Mouse (Mus musculus) adrenal gland, adult 2 months (tissue): Measurements from ENCODE around the gene C1ql3. TPM values are rescaled to one million over a fixed set of nuclear protein-coding genes. Genes with fewer than 3 reads are reported as not detected.

Experiments used
- DNase-seq: peaks from one replicate; pipeline ENCODE4 v3.0.0; 2021
- long read RNA-seq: library from polyadenylated mRNA; stranded (forward); transcript quantifications from one replicate; pipeline ENCODE4 v2.0.0, GENCODE M21; 2021
- polyA plus RNA-seq: library from polyadenylated mRNA; depleted of rRNA; stranded (reverse); fragments of >200 nt; gene quantifications from 2 replicates; pipeline ENCODE4 v1.2.3, GENCODE M21; 2012; rRNA removed
- total RNA-seq, 2 experiments: library from RNA; stranded (reverse); gene quantifications; 2 replicates each; pipeline ENCODE4 v1.2.3; 2021

Gene C1ql3
- not detected for total RNA-seq
- polyA plus RNA-seq = not detected in 2 replicates
- long read RNA-seq = 0 reads

DNA sequence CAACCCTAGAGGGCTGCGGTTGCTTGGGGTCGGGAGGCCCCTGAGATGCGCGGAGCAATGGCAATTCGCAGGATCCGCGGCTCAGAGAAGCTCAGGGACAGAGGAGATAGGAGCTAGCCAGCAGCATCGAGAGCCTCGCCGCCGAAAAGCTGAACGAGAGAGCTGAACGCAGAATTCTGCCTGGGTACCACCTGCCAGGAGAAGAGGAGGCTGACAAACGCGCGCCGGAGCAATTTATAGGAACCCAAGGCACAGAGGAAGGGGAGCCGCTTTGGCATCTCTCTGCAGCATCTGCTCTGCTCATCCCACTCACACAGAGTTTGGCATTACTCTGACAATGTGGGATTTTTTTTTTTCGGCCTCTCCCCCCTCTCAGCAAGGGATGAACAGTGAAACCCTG is at the start of gene C1ql3:
TSS of gene C1ql3 (minus strand) at position 335 of the 400 bp plus-strand sequence.
- peak; percentile 3 for DNase-seq

DNA sequence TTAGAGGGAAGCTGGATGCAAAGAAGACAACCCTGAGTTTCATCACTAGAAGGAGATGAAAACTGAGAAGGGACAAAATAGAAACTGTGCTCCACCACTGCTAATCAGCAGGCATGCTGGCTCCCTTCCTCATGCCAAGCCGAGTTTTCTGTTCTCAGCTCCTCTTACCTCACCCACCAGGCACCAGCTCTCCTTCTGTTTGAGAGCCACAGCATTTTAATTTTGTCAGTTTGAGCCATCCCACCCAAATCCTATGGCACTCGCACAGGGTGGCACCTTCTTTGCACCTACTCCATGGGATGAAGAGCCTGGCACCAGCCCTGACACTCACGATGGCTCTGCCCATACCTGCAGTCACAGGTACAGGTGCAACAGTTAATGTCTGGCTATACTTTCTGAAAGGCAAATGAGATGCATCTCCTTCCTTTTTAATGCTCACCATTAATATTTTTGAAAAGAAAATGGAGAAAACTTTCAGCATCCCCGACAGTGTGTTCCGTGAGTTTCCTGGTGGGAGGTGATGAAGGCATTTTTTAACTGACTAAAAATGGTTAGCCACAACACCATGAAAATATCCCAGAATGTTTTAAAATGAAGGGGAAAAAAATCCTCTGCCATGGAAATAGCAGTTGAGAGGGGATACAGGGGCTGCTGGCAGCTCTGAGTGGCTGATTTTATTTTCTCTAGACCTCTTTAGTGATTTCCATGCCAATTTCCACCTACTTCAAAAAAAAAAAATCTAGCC is 49.0 kb upstream of the C1ql3 start:
- DNase-seq = no peak

DNA sequence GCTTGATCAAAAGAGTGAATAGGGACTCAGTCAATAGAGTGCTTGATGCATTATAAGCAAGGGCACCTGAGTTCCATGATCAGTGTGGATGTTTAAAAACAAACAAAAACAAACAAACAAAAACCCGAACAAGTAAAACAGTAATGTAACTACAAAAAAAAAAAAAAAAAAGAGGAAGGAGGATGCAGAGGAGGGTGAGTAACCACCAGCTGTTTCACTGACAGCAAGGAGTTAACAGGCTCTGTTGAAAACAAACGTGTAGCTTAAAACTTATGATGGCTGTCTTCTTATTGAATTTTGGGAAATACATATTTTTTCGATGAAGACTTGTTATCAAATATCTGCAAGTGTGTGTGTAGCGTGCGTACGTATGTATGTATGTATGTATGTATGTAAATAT is 37.0 kb upstream of the C1ql3 start:
- no peak for DNase-seq

DNA sequence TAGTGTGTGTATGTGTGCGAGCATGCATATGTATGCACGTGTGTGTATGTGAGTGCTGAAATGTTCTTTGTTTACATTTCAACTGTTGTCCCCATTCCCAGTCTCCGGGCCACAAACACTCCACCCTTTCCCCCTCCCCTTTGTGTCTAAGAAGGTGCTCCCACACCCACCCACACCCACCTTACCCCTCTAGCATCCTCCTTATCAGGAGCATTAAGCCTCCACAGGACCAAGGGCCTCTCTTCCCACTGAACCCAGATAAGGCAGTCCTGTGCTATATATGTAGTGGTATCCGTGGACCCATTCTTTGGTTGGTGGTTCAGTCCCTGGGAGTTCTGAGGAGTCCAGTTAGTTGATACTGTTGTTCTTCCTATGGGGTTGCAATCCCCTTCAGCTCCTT is 32.9 kb upstream of the C1ql3 start:
- DNase-seq = no peak

DNA sequence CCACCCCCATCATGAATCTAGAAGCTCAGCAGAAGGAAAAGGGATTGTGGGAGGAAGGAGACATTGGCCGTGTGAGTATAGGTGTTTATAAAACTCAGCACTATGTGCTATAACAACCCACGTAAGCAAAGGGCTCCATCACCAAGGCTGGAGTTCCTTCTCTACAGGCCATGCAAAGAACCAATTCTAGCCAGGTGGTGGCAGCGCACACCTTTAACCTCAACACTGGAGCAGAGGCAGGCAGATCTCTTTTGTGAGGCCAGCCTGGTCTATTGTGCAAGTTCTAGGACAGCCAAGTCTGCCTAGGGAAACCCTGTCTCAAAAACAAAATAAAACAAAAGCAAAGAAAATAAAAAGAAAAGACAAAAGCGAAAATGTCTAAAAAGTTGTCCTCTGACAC is 28.2 kb upstream of the C1ql3 start:
- DNase-seq = no peak

DNA sequence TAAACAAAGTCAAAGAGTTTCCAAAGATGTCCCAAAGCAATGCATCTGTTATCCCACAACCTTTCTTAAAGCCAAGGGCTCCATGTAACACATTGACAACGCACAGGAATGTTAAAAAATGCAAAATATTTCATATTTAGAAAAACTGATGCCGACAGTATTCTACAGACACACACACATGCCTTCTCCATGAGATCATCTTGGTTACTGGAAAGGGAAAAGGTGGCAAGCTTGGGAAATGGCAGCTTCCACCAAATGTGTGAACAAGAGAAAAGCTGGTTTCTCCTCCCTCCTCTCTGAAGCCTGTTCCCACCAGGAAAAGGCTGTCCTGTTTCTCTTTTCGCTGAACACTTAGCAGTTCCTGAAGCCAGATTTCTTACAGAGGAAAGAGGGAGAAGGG is 27.2 kb upstream of the C1ql3 start:
- DNase-seq = no peak

DNA sequence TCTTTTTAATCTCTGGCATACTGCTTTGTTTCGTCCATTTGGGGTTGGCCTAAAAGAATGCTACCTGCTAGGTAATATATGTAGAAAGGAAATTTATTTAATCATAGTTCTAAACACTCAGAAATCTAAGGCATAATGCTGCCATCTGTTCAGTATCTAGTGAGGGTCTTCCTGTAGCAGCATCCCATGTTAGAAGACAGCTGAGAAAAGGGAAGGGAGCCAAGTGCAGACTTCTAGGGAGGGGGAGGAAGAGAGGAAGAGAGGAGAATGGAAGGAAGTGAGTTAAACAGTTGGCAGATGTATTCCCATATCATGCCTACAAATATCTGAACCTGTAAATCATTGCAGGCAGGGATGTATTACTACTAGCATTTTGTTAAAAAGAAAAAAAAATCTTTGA is 7.3 kb upstream of the C1ql3 start:
- DNase-seq = no peak

DNA sequence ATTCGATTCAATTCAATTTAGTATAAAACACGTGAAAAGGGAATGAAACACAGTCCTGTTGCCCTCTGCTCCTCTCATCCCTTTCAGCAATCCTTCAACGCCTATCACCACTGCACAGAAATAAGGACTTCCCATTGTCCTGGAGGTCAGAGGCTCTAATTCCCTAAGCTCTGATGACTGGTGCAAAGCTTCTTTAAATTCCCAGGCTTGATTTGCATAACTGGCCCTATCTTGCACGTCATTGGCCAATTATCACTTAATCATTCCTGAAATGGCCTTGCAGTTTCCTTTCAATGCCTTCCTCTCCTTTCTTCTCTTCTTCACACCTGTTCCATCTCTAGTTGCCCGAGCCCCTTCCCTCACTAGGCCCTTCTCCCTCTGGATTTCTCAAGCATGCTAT is 6.8 kb upstream of the C1ql3 start:
- DNase-seq = no peak

DNA sequence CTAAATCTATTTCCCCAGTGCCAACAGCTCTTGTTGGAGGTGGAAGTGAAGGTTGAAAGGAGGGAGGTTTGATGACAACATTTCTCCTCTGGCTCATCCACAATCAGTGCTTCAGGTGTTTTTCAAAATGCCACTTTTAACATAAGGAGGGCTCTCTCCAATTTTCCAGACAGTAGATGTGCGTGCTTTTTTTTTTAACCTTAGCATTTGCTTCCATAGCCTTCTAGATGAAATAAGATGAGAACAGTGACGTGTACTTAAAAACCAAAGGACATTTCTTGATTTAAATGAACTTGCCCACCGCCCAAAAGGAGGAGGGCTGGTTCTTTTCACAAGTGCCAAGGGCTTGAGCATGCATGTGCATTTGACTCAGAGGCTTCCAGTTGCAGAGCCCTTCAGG is 367 bp upstream of the C1ql3 start:
- no peak for DNase-seq

DNA sequence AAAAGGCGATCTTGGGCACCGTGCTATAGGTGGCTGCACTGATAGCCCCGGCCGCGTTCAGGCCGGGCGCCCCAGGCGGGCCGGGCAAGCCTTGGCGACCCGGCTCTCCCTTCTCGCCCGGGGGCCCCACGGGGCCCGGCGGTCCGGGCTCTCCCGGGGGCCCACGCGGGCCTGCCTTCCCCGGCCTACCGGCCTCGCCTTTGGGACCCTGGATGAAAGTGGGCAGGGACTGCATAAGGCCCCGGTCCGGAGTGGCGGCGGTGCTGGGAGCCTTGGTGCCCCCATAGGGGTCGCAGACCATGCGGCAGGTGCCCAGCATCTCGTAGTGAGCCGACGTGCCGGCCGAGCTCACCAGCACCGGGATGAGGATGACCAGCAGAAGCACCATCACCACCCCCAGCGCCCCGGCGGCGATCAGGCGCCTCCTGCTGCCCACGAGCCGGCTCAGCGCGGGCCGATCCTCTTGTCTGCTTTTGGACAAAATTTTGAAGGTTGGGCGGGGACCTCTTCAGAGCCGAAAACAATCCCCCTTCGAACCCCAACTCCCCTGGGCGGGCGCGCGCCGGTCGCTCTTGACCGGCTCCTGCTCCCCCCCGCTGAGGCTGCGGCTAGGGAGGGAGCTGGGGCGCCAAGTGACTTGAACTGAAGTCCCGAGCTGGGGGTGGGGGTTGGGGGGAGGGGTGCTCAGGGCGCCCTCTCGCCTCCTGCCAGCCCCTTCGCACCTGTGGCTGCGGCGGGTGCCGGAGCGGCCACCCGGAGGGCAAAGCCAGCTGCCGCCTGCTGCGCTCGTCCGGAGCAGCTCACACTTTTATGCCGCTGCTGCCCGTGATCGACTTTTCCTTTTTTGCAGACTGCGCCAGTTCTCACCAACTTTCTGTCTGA is 905 bp downstream of the C1ql3 start:
- peak; percentile 57 for DNase-seq

DNA sequence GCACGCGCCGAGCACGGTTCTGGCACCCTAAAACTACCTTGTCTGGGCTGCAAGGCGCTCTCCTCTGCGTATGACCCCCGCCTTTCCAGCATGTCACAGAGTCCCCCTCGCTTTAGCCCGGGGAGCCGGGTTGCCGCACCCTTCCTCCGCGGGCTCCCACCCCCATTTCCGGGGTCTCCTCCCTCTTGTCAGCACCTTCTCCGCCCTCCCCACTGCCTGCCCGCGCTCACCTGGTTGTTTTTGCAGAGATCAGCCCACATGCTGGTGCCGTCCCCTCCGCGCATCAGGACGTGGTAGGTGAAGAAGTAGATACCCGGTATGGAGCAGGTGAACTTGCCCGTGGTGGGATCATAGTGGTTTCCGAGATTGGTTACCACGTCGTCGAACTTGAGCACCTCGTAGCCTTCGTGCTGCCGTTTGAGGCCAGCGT is 1.6 kb downstream of the C1ql3 start:
- DNase-seq = peak; percentile 7

DNA sequence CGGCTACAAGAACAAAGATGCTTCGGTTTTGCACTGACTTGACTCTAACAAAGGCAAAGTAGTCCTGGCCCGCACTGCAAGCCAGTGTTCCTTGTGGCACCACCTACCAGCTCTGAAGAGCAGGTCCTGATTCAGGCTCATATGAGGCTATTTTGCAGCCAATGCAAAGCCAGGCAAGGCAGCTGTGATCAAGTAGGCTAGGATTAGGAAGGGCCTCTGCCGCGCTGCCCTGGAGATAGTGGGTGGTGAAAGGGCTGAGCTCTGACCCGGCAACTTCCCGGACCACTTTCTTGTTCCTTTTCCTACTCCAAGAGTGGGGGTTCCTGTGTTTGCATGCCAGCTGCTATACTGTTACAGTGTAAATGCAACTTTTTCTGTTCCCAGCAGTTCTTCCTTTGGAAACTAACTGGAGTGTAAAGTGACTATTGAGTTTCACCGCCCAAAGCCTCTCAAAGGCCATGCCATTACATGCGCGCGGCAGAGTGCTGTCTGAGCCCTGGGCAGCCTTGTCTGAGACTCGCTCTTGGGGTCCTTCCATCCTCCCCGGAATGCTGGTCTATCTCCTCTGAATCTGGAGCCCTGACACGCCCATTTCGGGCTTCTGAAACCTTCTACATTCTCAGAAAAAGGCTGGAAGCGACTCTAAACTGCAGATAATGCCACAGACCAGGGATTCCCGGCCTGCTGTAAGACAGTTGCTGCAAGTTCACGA is 2.2 kb downstream of the C1ql3 start:
- DNase-seq = no peak

DNA sequence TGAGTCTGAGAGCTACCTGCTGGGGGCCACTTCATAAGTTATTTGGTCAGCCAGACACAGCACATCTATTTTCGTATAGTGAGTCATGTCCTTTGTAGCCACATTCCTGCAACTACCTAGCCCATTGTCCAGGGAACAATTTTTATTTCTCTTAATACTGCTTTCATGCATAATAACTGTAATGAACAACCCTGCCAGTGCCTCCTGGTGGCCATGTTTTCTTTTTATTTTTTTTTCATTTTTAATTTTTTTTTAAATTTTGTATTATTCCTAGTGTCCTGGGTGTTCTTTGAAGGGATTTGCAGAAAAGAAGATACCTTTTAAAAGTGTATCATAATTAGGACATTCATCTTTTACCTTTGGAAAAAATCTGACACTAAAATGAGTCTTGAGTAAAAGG is 3.2 kb downstream of the C1ql3 start:
- DNase-seq = no peak

DNA sequence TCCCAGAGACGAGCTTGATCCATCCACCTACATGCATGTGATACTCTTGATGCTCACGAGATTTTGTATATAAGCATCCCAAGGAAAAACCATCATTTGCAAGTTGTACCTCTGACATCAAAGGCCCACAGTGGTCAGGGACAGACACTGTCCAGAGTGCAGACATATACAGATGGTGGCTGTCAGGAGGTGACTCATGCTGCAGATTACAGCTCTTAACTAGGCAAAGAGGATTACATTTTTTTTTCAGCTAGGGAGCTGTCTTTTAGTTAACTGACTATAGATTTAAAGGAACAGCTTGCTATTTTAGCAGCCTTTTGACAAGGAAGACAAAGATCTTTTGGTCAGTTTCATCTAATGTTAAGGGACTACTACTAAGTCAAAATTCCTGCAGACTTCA is 11.6 kb downstream of the C1ql3 start:
- no peak for DNase-seq

DNA sequence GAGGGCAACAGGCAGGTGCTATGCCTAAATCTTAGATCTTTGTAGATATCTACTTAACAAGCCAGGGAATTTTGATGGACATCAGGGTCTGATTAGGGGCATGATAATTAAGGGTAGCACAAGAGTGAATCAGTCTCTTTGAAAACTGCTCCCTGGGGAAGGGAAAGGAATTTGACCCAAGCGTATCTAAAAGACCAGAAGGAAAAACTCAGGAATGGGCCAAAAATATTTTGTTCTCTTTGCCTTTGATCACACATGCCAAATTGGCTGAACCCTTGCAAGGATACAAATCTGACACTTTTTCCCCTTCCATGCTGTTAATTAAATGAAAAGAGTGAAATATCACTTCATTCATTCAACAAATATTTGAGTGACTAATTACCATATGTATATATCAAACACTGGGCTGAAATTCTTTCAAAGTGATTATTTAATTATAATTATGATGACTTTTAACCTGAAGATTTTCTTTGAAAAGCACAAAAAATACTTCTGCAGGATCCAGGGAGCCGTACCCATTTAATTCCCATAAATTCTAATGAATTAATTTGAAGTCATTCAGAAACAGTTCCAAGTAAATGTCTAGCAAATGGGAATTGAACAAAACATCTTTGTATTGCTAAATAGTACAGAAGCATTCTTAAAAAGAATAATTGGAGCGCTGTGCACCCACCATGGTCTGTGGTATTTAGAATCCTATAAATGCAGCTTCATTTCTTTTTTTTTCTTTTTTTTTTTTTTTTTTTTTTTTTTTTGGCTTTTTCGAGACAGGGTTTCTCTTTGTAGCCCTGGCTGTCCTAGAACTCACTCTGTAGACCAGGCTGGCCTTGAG is 26.5 kb downstream of the C1ql3 start:
- no peak for DNase-seq

DNA sequence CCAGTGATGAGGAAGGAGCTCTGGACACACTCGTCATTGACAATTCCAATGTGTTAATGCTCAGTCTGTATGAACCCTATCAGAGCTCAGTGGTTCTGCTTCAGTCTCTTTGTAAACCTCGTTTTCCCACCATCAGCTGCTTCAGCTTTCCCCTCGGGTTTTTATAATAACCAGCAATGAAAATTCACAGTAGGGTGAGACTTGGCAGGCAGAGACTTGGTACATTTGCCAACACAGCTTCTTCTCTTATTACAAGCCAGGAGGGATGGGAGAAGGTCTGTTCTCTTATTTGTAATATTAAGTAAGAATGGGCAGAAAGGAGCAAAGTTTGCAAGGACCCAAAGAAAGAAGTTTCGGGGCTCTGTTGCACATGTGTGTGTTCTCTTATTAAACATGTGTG is 32.8 kb downstream of the C1ql3 start:
- no peak for DNase-seq

DNA sequence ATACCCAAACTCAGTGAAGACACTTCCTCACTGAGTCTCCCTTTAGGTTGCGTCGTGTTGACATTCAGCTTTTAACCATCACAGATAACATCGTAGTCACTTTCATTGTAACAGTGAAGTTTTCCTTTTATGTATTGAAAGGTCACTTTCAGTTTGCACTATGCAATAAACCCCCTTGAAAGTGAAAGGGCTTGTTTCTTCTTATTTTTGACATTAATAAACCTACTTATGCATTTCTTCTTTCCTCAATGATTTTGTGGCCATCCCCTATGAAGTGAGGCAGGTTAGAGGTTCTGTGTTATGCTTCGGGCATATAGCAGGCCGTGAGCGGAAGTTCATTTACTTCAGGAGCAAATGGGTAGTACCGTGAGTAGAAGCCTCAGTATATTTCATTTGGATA is 34.2 kb downstream of the C1ql3 start:
- no peak for DNase-seq

DNA sequence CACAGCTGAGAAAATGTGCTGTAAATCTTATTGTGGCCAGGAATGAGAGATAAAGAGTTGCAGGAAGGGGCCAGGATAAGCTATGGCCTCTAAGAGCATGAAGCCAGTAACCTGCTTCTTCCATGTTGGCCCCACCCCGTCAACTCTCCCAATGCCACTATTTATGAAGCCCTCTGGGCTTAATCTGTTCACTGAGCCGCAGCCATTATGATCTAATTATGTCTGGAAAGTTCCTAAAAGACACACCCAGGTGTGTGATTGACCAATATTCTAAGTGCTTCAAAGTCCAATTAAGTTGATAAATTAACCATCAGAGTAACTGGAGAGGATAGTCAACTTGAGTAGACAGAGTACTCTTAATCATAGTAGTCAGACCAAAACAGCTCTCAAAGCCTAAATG is 37.9 kb downstream of the C1ql3 start:
- DNase-seq = no peak

DNA sequence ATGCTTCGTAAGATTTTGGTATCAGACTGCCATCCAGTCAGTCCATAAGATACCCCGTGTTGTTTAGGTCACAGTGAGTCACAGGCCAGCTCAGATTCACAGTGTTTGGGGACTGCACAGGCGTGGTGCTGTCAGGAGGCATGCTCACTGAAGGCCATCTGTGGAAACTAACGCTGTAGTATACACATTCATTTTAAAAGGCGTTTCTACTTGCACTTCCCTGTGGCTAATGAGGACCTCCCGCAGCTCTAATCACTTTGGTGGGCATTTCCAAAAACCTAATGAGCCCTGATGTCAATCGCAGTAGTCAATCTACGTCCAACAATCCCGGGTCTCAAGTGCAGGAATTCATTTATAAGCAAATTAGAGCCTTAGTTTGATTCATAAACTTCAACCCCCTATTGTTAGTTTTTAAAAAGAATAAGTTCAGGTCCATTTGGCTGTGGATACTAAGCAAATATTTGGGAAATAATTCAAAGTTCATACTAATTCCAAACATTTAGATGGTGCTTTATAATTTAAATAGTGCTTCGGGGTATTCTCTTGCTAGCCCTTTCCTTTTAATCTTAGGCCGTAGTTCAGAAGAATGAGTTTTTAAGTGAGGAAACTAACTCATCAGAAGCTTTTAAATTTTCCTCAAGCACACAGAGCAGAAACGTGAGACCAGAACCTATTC is 41.4 kb downstream of the C1ql3 start:
- DNase-seq = no peak

DNA sequence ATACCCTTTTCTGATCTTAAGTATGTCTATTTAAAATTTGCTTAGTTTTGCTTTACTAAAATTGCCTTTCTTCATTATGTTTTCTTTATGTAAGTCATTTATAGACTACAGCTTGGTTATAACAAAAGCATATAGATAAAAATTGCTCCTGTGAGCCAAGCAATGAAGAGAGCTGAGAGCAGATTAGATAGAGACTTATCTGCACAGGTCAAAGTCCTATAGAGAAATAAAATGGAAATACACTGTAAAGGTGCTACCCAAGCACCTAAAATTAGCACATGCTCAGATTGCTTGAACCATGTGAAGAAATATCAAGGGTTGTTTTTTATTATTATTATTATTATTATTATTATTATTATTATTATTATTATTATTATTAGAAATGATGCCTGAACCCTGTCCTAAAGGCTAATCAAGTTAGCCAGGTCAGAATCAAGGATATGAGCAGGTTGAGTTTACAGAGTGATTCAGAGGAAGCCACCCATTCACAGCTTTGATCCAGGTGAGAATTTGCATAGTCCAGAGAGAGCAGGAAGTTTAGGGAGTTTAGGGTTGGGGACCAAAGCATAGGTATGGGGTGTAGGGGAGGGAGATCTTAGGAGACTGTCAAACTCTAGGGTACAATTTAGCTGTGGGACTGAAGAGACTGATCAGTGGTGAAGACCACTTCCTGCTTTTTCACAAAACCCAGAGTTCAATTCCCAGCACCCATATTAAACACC is 54.7 kb downstream of the C1ql3 start:
- DNase-seq = no peak
